Mouse (Mus musculus): ENCODE results near the gene Stt3b. TPM values are rescaled to one million over a fixed set of nuclear protein-coding genes. Genes with fewer than 3 reads are reported as not detected.

The Stt3b gene
- polyA plus RNA-seq, 1 experiment from 2014 or later = 126 TPM

DNA sequence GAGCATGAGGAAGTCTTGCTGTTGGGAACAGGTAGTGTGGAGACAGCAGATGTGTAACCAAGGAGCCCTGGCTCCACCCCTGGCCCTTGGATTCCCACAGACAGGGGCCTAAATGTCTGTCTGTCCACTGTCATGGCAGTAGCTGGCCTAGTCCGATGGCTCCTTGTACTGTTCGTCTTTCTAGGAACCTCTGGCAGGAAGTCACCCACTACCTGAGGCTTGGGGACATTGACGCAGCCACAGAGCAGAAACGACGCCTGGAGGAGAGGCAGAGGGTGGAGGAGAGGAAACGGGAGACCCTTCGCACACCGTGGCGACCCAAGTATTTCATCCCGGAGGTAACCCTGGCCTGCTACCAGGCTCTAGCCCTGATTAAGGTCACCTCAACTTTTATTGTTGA, 80.5 kb downstream of the Stt3b start:
- Histone ChIP-seq H3K9ac (no peak overlapping the region), H3K36me3 (ENCODE audit: insufficient read depth) (no peaks in the 10 kb centered on the region), H3K4me3 (ENCODE audit: low read depth, low read length) (no peak overlapping the region), H3K9me3 (ENCODE audit: low read depth, low read length) (no peaks in the 10 kb centered on the region), H3K4me1 (ENCODE audit: insufficient read depth) (no peaks in the 10 kb centered on the region), H3K27me3 (ENCODE audit: insufficient read depth, low read length) (no peaks in the 10 kb centered on the region), H3K27ac (ENCODE audit: low read depth) (no peak overlapping the region), H3K4me2 (no peak overlapping the region)
- no peak for TF ChIP-seq CTCF (IDR thresholded peaks at IDR 0.05; ENCODE audit: low read depth)
- DNase-seq (no peak), ATAC-seq (ENCODE audit: insufficient read depth) (no peak)
- WGBS = 73% methylated on average over 10 of the region's 10 CpGs

DNA sequence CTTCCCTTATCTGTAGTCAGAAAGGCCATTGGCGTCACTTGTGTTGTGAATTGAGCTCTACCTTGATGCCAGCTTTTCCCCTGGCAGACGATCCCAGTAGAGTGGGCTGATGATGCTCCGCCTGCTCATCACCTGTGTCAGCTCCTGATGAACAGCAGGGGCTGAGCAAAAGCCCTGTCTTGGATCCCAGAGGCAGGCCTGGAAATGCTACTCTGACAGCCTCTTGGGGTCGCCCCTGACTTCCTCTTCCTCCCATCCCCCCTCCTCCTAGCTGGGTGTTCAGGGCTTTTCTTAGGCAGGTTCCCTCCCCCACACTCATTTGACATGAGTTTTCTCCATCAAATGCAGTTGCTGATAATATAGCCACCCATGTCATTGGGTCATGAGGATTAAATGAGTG, 81.1 kb downstream of the Stt3b start:
- no peak overlapping the region for H3K9ac ChIP-seq
- TF ChIP-seq CTCF (IDR thresholded peaks at IDR 0.05; ENCODE audit: low read depth) = no peak
- no peak overlapping the region for H3K4me2 ChIP-seq
- DNase-seq (no peak), ATAC-seq (ENCODE audit: insufficient read depth) (no peak)
- WGBS = 64% methylated on average over 4 of the region's 4 CpGs
- H3K9me3 ChIP-seq (ENCODE audit: low read depth, low read length) = no peaks in the 10 kb centered on the region
- H3K4me1 ChIP-seq (ENCODE audit: insufficient read depth) = no peaks in the 10 kb centered on the region
- no peak overlapping the region for H3K27ac ChIP-seq (ENCODE audit: low read depth)
- H3K4me3 ChIP-seq (ENCODE audit: low read depth, low read length) = no peak overlapping the region
- H3K36me3 ChIP-seq (ENCODE audit: insufficient read depth) = no peaks in the 10 kb centered on the region
- H3K27me3 ChIP-seq (ENCODE audit: insufficient read depth, low read length) = no peaks in the 10 kb centered on the region

DNA sequence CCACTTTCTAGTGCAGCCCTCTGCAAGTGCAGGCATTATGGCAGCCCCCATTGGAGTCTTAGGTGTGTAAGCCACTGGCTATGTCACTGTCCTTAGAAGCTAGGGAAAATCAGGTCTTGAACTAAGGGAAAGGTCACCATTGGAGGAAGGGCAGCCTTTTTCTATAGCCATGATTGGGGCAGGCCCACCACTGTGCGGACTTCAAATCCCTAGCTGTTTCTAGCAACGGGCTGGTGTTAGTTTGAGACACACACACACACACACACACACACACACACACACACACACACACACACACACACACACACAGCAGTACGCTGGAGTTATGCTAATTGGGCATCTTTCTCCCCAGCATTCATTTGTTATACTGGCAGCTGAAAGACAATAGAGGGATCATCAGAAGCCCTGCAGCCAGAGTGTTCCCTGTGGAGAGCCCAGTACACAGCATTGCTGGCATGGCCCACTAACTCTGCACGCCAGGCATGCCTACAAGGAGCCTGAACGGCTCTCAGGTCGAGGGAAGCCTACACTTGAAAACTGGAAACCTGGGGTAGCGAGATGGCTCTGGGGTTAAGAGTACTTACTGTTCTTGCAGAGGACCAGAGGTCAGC, 85.4 kb downstream of the Stt3b start:
- ATAC-seq (ENCODE audit: insufficient read depth) = no peak
- WGBS = 69% methylated on average over 7 of the region's 7 CpGs
- Histone ChIP-seq H3K4me1 (ENCODE audit: insufficient read depth) (no peaks in the 10 kb centered on the region), H3K4me3 (ENCODE audit: low read depth, low read length) (no peak overlapping the region), H3K9me3 (ENCODE audit: low read depth, low read length) (no peaks in the 10 kb centered on the region), H3K36me3 (ENCODE audit: insufficient read depth) (no peaks in the 10 kb centered on the region), H3K4me2 (no peak overlapping the region), H3K9ac (no peak overlapping the region), H3K27me3 (ENCODE audit: insufficient read depth, low read length) (no peaks in the 10 kb centered on the region), H3K27ac (ENCODE audit: low read depth) (no peak overlapping the region)
- no peak for TF ChIP-seq CTCF (IDR thresholded peaks at IDR 0.05; ENCODE audit: low read depth)
- DNase-seq = no peak

DNA sequence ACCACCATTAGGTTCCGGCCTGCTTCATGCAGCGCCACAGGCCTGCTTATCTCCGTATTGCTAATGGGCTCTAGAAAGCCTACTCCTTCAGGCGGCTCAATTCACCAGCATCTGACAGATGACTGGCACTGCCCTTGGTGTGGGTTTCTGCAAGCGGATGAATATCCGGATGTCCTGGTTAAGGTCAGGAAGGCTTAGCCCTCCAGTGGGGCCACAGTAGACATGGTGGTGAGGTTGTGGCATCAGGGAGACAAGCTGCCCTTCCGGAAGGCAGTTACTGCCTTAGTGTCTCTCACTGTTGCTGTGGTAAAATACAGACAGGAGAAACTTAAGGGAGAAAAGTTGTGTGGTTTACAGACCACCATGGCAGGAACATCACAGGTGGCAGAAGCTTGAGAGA, 89.0 kb downstream of the Stt3b start:
- 87% methylated on average over 7 of the region's 7 CpGs for WGBS
- no peak for ATAC-seq (ENCODE audit: insufficient read depth)

DNA sequence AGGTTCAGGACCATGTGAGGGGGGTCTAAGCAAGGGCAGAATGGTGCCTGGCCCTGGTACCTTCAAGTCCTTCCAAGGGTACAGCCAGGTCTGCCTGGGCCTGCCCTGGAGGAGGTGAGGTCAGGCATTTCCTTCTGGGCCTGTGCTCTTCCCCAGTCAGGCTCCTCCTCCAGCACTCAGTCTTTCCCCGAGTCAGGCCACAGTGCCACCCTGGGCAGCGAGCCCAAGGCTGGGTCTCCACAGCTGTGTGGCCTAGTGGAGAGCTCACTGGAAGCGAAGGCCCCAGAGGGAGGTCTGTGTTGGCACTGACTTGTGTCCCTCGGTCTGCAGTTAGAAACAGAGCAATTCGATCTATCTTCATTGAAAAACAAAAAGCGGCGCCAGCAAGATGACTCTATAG, 89.8 kb downstream of the Stt3b start:
- no peak for TF ChIP-seq CTCF (IDR thresholded peaks at IDR 0.05; ENCODE audit: low read depth)
- Histone ChIP-seq H3K4me3 (ENCODE audit: low read depth, low read length) (no peak overlapping the region), H3K4me2 (no peak overlapping the region), H3K4me1 (ENCODE audit: insufficient read depth) (peaks cover 7% of the 10 kb centered on the region; the same call in 1 of the 2 replicates), H3K27me3 (ENCODE audit: insufficient read depth, low read length) (no peaks in the 10 kb centered on the region), H3K27ac (ENCODE audit: low read depth) (no peak overlapping the region), H3K9ac (no peak overlapping the region), H3K36me3 (ENCODE audit: insufficient read depth) (no peaks in the 10 kb centered on the region), H3K9me3 (ENCODE audit: low read depth, low read length) (no peaks in the 10 kb centered on the region)
- DNase-seq (no peak), ATAC-seq (ENCODE audit: insufficient read depth) (no peak)
- 72% methylated on average over 7 of the region's 7 CpGs for WGBS

More for the DNA sequence above, 89.0 kb downstream of the Stt3b start:
- H3K27ac ChIP-seq (ENCODE audit: low read depth) = no peak overlapping the region
- DNase-seq = no peak
- H3K4me1 ChIP-seq (ENCODE audit: insufficient read depth) = no peaks in the 10 kb centered on the region
- no peaks in the 10 kb centered on the region for H3K36me3 ChIP-seq (ENCODE audit: insufficient read depth)
- TF ChIP-seq CTCF (IDR thresholded peaks at IDR 0.05; ENCODE audit: low read depth) = no peak
- H3K9me3 ChIP-seq (ENCODE audit: low read depth, low read length) = no peaks in the 10 kb centered on the region
- no peak overlapping the region for H3K4me3 ChIP-seq (ENCODE audit: low read depth, low read length)
- no peak overlapping the region for H3K4me2 ChIP-seq
- no peak overlapping the region for H3K9ac ChIP-seq
- H3K27me3 ChIP-seq (ENCODE audit: insufficient read depth, low read length) = no peaks in the 10 kb centered on the region

DNA sequence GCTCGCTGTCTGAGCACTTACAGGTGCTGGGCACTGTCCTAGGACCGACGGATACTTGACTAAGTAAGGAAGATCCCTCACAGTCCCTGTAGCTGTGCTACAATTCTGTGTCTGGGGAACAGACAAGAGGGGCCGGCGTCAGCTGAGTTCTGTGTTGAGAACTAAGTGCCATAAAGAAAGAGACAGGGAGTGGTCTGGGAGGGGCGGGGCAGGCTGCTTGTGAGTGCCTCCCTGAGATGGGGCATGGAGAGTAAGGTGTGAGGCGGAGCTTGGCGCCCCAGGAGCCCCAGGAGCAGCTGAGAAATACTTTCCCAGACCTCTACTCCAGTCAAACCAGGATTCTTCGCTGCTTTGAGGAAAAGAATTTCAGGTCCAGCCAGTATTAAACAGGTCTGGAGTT, 92.2 kb downstream of the Stt3b start:
- Histone ChIP-seq H3K27me3 (ENCODE audit: insufficient read depth, low read length) (no peaks in the 10 kb centered on the region), H3K4me2 (no peak overlapping the region), H3K9me3 (ENCODE audit: low read depth, low read length) (0 out of 2 replicates have a peak, but pooled peaks cover 2% of the 10 kb centered on the region), H3K4me3 (ENCODE audit: low read depth, low read length) (no peak overlapping the region), H3K9ac (no peak overlapping the region), H3K36me3 (ENCODE audit: insufficient read depth) (no peaks in the 10 kb centered on the region), H3K4me1 (ENCODE audit: insufficient read depth) (peaks cover 12% of the 10 kb centered on the region; the same call in 1 of the 2 replicates), H3K27ac (ENCODE audit: low read depth) (no peak overlapping the region)
- TF ChIP-seq CTCF (IDR thresholded peaks at IDR 0.05; ENCODE audit: low read depth) = no peak
- ATAC-seq (ENCODE audit: insufficient read depth) = no peak
- WGBS = 26% methylated on average over 9 of the region's 9 CpGs
- DNase-seq = peak; percentile 14

DNA sequence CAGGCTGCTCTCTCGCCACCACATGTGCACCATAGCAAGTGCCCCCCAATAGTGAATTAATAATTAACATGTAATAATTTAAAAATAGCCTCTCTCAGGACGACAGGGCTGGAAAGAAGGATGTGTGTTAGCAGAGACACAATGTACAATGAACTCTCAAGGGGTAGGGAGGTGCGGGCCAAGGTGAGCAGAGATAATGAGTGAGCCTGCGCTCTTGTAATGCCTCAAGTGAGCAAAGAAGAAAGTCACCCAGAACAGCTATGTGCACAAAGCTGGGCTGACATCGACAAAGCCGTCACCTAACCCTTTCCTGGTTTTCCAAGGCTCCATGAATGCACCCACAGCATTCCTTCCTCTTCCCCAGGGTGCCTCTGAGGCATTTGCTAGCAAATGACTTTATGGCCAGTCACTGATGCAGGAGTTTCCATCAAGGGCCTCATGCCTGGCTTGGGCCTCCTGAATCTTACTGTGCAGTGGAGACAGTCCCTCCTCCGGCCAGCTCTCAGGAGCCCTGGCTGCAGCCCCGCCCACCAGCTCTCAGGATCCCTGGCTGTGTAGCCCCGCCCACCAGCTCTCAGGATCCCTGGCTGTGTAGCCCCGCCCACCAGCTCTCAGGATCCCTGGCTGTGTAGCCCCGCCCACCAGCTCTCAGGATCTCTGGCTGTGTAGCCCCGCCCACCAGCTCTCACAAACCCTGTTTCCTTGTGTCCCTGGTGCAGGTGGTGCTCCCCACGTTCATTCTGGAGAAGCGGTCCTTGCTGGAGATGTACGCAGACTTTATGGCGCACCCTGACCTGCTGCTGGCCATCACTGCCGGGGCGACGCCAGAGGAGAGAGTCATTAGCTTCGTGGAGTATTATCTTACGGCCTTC, 94.2 kb downstream of the Stt3b start:
- H3K9ac ChIP-seq = no peak overlapping the region
- peak; percentile 77 for ATAC-seq (ENCODE audit: insufficient read depth)
- no peaks in the 10 kb centered on the region for H3K36me3 ChIP-seq (ENCODE audit: insufficient read depth)
- H3K4me2 ChIP-seq = 0 out of 2 replicates have a peak overlapping the region, but pooled peaks have one; percentile 1
- no peak overlapping the region for H3K27ac ChIP-seq (ENCODE audit: low read depth)
- 32% methylated on average over 21 of the region's 21 CpGs for WGBS
- peak; percentile 75 for DNase-seq
- H3K4me1 ChIP-seq (ENCODE audit: insufficient read depth) = peaks cover 12% of the 10 kb centered on the region; the same call in 1 of the 2 replicates
- no peak for TF ChIP-seq CTCF (IDR thresholded peaks at IDR 0.05; ENCODE audit: low read depth)
- H3K4me3 ChIP-seq (ENCODE audit: low read depth, low read length) = no peak overlapping the region
- 0 out of 2 replicates have a peak, but pooled peaks cover 2% of the 10 kb centered on the region for H3K9me3 ChIP-seq (ENCODE audit: low read depth, low read length)
- H3K27me3 ChIP-seq (ENCODE audit: insufficient read depth, low read length) = no peaks in the 10 kb centered on the region

All from lung, embryonic 14.5 days (tissue).